Mouse (Mus musculus) left cerebral cortex, adult 9 months (tissue): ENCODE measurements around the gene Cyp26b1.

Experiments
- DNase-seq, 2 experiments: peaks; one replicate each; pipeline ENCODE4 v3.0.0; 2022; ENCODE audit warnings: low spot score in 2 of 2

Gene Cyp26b1

GRCm38 (mm10) chr6:84587471-84588101 is 6.1 kb downstream of the Cyp26b1 start:
- no peak for DNase-seq

- DNase-seq = no peak
Measured at GRCm38 (mm10) chr6:84586551-84587200, 7.0 kb downstream of the Cyp26b1 start.

DNA sequence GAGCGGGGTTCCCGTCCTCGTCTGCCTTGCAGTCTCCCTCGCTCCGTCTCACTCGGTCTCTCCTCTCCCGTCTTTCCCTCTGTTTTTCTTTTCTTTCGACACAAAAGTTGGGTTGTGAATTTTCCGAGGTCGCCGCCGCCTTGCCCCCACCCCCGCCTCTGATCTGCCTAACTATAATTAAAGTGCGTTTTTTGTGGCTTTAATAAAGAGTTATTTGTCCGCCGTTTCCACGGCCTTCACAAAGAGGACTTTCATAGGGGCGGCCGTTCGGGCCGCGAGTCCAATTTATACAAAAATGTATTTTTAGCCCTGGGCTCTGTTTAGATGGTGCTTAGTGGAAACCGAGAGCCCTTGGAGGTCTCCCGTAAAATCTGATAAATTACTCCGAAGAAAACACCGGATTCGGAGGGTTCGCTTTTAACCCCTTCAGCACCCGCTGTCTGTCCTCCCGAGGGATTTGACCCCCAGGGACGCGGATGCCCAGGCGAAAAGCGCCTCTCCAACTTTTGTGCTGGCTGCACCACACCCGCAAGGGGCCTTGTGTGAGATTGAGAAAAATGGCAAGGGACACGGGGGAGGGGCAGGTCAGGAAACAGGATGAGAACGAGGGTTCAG is 7.9 kb downstream of the Cyp26b1 start:
- no peak for DNase-seq

DNA sequence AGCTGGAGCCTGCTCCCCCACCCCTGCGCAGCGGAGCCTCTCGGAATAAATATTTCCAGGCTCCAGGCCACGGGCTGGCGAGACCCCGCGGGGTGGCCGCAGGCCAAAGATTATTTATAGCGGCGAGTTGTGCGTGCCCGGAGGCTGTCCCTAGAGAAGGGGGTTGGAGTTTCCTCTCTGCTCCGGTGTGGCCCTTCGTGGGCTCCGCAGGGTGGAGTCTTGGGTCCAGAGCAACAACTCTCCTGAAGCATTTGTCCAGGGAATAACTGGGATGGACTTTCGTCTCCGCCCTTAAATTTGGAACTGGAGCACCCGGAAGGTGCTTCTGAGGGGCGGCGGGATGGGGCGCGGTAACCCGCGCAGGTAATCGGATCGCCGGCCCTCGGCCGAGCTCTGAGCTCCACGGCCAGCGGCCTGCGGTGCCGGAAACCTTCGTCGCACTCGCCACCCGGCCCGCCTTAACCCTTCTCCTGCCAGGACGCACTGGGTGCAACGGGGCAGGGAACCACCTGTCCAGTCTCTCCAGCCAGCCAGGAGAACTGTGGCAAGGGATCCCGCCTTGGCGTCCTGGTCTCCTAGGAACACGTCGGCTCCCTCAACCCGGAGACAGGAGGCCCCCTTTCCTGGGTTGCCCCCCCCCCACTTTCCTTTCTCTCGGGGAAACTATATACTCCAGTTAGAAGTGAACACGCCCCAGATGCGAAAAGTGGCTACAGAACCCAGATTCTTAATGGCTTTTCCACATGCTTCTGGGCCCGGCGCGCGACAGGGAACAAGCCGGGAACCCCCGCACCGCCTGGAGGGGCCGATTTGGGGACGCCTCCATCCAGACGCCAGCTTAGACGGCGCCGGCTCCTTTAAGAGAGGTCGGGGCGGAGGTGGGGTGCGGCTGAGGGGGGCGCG is 8.7 kb downstream of the Cyp26b1 start:
- no peak for DNase-seq

GRCm38 (mm10) chr6:84583841-84584782 is 9.6 kb downstream of the Cyp26b1 start:
- DNase-seq = no peak

DNA sequence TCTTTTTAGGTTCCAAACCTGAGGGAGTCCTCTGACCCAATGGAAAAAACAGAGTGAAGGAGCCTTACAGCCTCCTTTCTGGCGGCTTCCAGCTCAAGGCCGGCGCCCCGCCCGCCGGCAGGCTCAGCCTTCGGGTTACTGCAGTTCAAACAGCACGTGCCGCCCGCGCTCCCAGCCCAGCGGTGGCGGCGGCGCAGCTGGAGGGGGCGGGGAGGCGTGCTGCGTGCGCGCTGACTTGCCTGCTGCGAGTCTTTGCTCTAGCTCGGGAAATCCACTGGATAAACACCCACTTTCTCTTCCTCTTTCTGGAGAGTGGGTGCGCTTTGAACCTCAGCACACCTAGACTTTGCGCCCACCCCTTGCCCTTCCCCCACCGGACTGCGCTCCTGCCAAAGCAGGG is 10.3 kb downstream of the Cyp26b1 start:
- DNase-seq = peak; percentile 46 to 67

DNA sequence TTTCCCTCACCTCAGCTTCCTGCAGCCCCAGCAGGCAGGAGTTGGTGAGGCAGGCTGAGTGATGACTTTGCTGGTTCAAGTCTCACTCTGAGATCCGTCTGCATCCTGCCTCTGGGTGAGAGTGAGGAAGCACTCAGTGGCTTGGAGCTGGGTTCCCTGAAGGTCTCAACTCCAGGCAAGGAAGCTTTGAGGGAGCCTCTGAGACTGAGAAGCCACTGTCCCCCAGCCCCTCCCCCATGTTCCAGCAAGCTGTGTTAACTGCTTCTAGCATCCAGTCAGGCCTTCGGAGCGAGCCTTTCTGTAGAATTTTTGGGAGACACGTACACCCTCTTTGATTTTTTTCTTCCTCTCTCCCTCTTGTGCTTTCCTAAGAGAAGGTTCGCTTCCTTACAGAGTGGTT is 10.9 kb downstream of the Cyp26b1 start:
- no peak for DNase-seq

GRCm38 (mm10) chr6:84581833-84582445 is 11.8 kb downstream of the Cyp26b1 start:
- DNase-seq = no peak

DNA sequence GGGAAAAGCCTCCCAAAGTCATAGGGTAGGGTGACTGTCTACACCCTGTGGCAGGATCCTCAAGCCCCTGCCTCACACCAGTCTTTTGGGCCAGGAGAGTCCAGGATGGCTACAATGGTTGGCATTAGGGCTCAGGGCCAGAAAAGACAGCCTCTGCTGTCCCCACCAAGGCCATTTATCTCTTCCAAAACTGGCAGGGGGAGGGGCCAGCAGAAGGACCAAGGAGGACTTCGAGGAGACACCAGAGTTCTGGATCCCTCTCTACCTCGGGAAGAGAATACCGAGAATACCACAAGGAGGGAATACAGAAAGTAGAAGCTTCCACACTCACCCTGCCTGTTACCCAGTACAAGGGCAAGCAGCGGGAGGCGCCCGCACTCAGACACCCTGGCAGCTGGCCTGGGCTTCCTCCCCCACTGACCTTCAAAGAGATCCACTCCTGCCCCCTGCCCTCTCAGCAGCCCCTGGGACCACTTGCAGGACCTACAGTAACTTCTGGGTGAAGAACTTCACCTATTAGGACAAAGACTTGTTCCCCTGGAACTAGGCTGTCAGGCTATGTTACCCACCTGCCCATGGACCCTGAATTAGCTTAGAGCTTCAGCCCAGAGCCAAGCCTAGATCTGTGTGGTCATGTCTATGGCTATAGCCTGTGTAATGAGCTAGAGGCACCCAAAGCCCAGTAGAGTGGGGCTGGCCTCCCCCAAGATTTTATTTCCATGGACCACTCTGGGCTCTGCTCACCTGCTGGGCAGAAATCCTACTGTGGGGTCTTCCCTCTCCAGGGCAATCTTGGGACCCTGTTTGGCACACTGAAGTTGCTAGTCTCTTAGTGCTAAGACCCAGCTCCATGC is 12.5 kb downstream of the Cyp26b1 start:
- DNase-seq = no peak

DNA sequence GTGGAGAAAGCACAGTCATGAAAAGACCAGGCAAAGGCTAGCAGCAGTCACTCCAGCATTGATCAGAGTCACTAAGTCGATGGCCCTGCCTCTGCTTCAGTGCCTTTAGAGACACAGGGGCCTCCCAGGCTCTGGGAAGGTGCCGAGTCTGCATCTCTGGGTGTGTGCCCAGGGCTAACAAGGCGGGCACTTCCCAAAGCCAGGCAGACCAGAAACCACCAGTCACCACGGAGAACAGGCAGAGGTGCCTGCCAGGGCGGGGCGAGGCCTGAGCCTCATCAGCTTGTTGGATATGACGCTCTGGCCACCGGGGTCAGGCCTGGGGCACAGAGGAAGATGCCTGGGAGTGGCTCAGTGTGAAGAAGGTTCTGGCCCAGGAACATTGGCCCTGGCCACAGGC is 14.2 kb downstream of the Cyp26b1 start:
- DNase-seq = no peak

- no peak for DNase-seq
Measured at GRCm38 (mm10) chr6:84578928-84579327, 14.8 kb downstream of the Cyp26b1 start.

GRCm38 (mm10) chr6:84577898-84578297 is 15.8 kb downstream of the Cyp26b1 start:
- DNase-seq = no peak

GRCm38 (mm10) chr6:84573905-84574660 is 19.6 kb downstream of the Cyp26b1 start:
- DNase-seq = no peak

- DNase-seq = no peak
Measured at GRCm38 (mm10) chr6:84570039-84570438, 23.7 kb downstream of the Cyp26b1 start.

- no peak for DNase-seq
Measured at GRCm38 (mm10) chr6:84569590-84569989, 24.1 kb downstream of the Cyp26b1 start.

DNA sequence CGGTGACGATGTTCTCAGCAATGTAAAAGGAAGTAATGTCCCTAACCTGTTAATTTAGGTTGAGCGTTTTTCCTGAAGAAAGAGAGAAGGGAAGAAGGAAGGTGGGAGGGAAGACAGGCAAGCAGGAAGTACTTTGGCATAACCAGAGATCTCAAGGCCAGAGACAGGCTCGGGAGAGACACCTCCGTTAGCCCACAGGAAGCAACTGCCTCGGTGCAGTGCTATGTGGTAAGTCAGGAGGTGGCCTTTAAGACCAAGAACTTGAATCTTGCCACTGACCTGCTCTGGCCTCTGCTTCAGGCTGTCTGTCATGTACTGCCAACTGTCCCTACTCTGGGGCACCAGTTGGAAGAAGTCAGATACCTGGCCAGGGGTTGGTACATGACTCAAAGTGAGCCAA is 24.8 kb downstream of the Cyp26b1 start:
- DNase-seq = no peak

DNA sequence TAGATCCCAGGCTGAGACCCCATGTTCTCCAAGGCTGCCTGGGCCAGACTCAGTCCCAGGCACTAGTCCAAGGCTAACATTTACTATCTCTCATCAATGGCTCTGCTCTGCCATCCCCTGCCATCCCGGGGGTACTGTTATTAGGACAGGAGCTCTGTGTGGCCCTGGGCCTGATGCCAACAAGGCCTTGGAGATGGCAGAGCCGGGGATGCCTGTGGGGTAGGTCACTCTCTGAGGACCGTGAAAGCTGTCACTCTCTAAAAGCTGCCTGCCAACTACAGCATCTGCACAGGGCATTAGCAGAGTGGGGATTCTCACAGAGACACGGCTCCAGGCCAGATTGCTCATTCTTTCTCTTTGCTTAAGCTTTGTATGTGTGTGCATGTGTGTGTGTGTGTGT is 26.0 kb downstream of the Cyp26b1 start:
- no peak for DNase-seq

DNA sequence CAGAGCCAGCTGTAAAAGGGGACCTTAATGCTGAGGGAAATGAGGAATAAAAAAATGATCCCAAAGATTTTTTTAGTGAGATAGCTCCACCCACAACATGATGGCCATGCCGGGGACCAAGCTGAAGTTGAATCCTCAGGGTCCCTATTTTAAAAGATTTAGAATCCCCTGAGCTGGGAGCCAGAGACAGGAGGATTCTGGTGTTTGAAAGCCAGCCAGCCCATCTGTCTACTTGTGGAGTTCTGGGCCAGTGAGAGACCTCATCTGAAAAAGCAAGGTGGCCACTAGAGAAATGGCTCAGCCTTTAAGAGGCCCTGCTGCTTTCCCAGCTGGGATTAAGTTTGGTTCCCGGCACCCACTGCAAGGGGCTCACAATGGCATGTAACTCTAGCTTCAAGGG is 26.9 kb downstream of the Cyp26b1 start:
- no peak for DNase-seq

GRCm38 (mm10) chr6:84565245-84565644 is 28.5 kb downstream of the Cyp26b1 start:
- DNase-seq = no peak
